Mouse (Mus musculus): Measurements from ENCODE around the gene Grn. TPM values are rescaled to one million over a fixed set of nuclear protein-coding genes. Genes with fewer than 3 reads are reported as not detected.
"Not testable (repeated sequence)": the region's sequence is repeated elsewhere in the genome, so short reads cannot be mapped to it uniquely, and the experiment has no call there.

The Grn gene
- polyA plus RNA-seq, 1 experiment from 2014 or later, result 95.4 TPM

- peak; percentile 83 for ATAC-seq
- H3K4me1 ChIP-seq (ENCODE audit: control insufficient read depth, insufficient read depth, low read depth, low read length), result peaks cover 22% of the 10 kb centered on the region
- peak overlapping the region; percentile 90 for H3K27ac ChIP-seq (ENCODE audit: low read depth, low read length)
- peak overlapping the region; percentile 90 for H3K4me3 ChIP-seq (ENCODE audit: low read length)
- WGBS, result 0% methylated on average over 52 of the region's 85 CpGs
- H3K36me3 ChIP-seq (ENCODE audit: control insufficient read depth, insufficient read depth, low read length), result peaks cover 21% of the 10 kb centered on the region
- no peaks in the 10 kb centered on the region for H3K9me3 ChIP-seq (ENCODE audit: control insufficient read depth, low read length)
- peak overlapping the region; percentile 96 for H3K9ac ChIP-seq (ENCODE audit: low read depth, low read length)
- peak overlapping the region; percentile 77 for H3K4me2 ChIP-seq (ENCODE audit: low read length)
- H3K27me3 ChIP-seq (replicated peaks; ENCODE audit: control insufficient read depth, insufficient read depth, low read length), result no peaks in the 10 kb centered on the region
These were observed 22.9 kb upstream of the Grn start for GRCm38 (mm10) chr11:102406900-102407833.

GRCm38 (mm10) chr11:102407834-102408215 is 22.3 kb upstream of the Grn start, which contains the start of gene Slc25a39:
TSS of gene Slc25a39 (minus strand) at chr11:102407946.
- under 1% methylated on average over 19 of the region's 19 CpGs for WGBS

GRCm38 (mm10) chr11:102408344-102408876 is 21.7 kb upstream of the Grn start:
- Histone ChIP-seq H3K27ac (ENCODE audit: low read depth, low read length) (peak overlapping the region; percentile 90), H3K4me2 (ENCODE audit: low read length) (peak overlapping the region; percentile 77), H3K36me3 (ENCODE audit: control insufficient read depth, insufficient read depth, low read length) (peaks cover 9% of the 10 kb centered on the region), H3K9me3 (ENCODE audit: control insufficient read depth, low read length) (no peaks in the 10 kb centered on the region), H3K9ac (ENCODE audit: low read depth, low read length) (no peak overlapping the region), H3K4me1 (ENCODE audit: control insufficient read depth, insufficient read depth, low read depth, low read length) (peaks cover 22% of the 10 kb centered on the region), H3K4me3 (ENCODE audit: low read length) (peak overlapping the region; percentile 90), H3K27me3 (replicated peaks; ENCODE audit: control insufficient read depth, insufficient read depth, low read length) (no peaks in the 10 kb centered on the region)
- peak; percentile 95 for ATAC-seq
- under 1% methylated on average over 32 of the region's 32 CpGs for WGBS

More at GRCm38 (mm10) chr11:102407834-102408215, 22.3 kb upstream of the Grn start, which contains the start of gene Slc25a39:
- peak within 1 kb of the TSS; percentile 90 for H3K27ac ChIP-seq (ENCODE audit: low read depth, low read length)
- peak within 1 kb of the TSS; percentile 96 for H3K9ac ChIP-seq (ENCODE audit: low read depth, low read length)
- H3K4me1 ChIP-seq (ENCODE audit: control insufficient read depth, insufficient read depth, low read depth, low read length), result peaks cover 22% of the 10 kb centered on the region
- H3K4me3 ChIP-seq (ENCODE audit: low read length), result peak within 1 kb of the TSS; percentile 90
- ATAC-seq, result no peak
- H3K36me3 ChIP-seq (ENCODE audit: control insufficient read depth, insufficient read depth, low read length), result peaks cover 15% of the 10 kb centered on the region
- H3K9me3 ChIP-seq (ENCODE audit: control insufficient read depth, low read length), result no peaks in the 10 kb centered on the region
- H3K27me3 ChIP-seq (replicated peaks; ENCODE audit: control insufficient read depth, insufficient read depth, low read length), result no peaks in the 10 kb centered on the region
- peak within 1 kb of the TSS; percentile 77 for H3K4me2 ChIP-seq (ENCODE audit: low read length)

- H3K4me3 ChIP-seq (ENCODE audit: low read length), result peak overlapping the region; percentile 90
- peaks cover 3% of the 10 kb centered on the region; the same call in 1 of the 2 replicates for H3K36me3 ChIP-seq (ENCODE audit: control insufficient read depth, insufficient read depth, low read length)
- no peak overlapping the region for H3K9ac ChIP-seq (ENCODE audit: low read depth, low read length)
- H3K4me2 ChIP-seq (ENCODE audit: low read length), result peak overlapping the region; percentile 77
- 44% methylated on average over 15 of the region's 15 CpGs for WGBS
- H3K27me3 ChIP-seq (replicated peaks; ENCODE audit: control insufficient read depth, insufficient read depth, low read length), result no peaks in the 10 kb centered on the region
- H3K27ac ChIP-seq (ENCODE audit: low read depth, low read length), result peak overlapping the region; percentile 13; the same call in 1 of the 2 replicates
- H3K9me3 ChIP-seq (ENCODE audit: control insufficient read depth, low read length), result no peaks in the 10 kb centered on the region
- no peak for ATAC-seq
- H3K4me1 ChIP-seq (ENCODE audit: control insufficient read depth, insufficient read depth, low read depth, low read length), result peaks cover 22% of the 10 kb centered on the region
These were observed 21.0 kb upstream of the Grn start for GRCm38 (mm10) chr11:102408888-102409794.

- Histone ChIP-seq H3K4me3 (ENCODE audit: low read length) (no peak overlapping the region), H3K27ac (ENCODE audit: low read depth, low read length) (no peak overlapping the region), H3K36me3 (ENCODE audit: control insufficient read depth, insufficient read depth, low read length) (no peaks in the 10 kb centered on the region), H3K4me1 (ENCODE audit: control insufficient read depth, insufficient read depth, low read depth, low read length) (peaks cover 19% of the 10 kb centered on the region), H3K9ac (ENCODE audit: low read depth, low read length) (no peak overlapping the region), H3K27me3 (replicated peaks; ENCODE audit: control insufficient read depth, insufficient read depth, low read length) (no peaks in the 10 kb centered on the region), H3K4me2 (ENCODE audit: low read length) (no peak overlapping the region), H3K9me3 (ENCODE audit: control insufficient read depth, low read length) (no peaks in the 10 kb centered on the region)
- WGBS, result 88% methylated on average over 3 of the region's 3 CpGs
- ATAC-seq, result no peak
These were observed 20.3 kb upstream of the Grn start for GRCm38 (mm10) chr11:102409795-102410330.

- not testable (repeated sequence) for ATAC-seq; H3K4me2 ChIP-seq (ENCODE audit: low read length); H3K9ac ChIP-seq (ENCODE audit: low read depth, low read length); H3K36me3 ChIP-seq (ENCODE audit: control insufficient read depth, insufficient read depth, low read length); H3K9me3 ChIP-seq (ENCODE audit: control insufficient read depth, low read length); H3K4me3 ChIP-seq (ENCODE audit: low read length); H3K27me3 ChIP-seq (replicated peaks; ENCODE audit: control insufficient read depth, insufficient read depth, low read length); H3K27ac ChIP-seq (ENCODE audit: low read depth, low read length)
- H3K4me1 ChIP-seq (ENCODE audit: control insufficient read depth, insufficient read depth, low read depth, low read length), result peaks cover 16% of the 10 kb centered on the region
- WGBS, result 86% methylated on average over 3 of the region's 3 CpGs
These were observed 19.8 kb upstream of the Grn start for GRCm38 (mm10) chr11:102410345-102410744.

- H3K4me1 ChIP-seq (ENCODE audit: control insufficient read depth, insufficient read depth, low read depth, low read length), result peaks cover 10% of the 10 kb centered on the region
- no peak overlapping the region for H3K9ac ChIP-seq (ENCODE audit: low read depth, low read length)
- H3K9me3 ChIP-seq (ENCODE audit: control insufficient read depth, low read length), result no peaks in the 10 kb centered on the region
- no peak overlapping the region for H3K27ac ChIP-seq (ENCODE audit: low read depth, low read length)
- WGBS, result 80% methylated on average over 3 of the region's 3 CpGs
- H3K27me3 ChIP-seq (replicated peaks; ENCODE audit: control insufficient read depth, insufficient read depth, low read length), result no peaks in the 10 kb centered on the region
- no peak for ATAC-seq
- no peak overlapping the region for H3K4me3 ChIP-seq (ENCODE audit: low read length)
- no peaks in the 10 kb centered on the region for H3K36me3 ChIP-seq (ENCODE audit: control insufficient read depth, insufficient read depth, low read length)
- no peak overlapping the region for H3K4me2 ChIP-seq (ENCODE audit: low read length)
These were observed 19.1 kb upstream of the Grn start for GRCm38 (mm10) chr11:102411061-102411460.

GRCm38 (mm10) chr11:102411704-102412103 is 18.4 kb upstream of the Grn start:
- Histone ChIP-seq H3K9me3 (ENCODE audit: control insufficient read depth, low read length) (no peaks in the 10 kb centered on the region), H3K4me2 (ENCODE audit: low read length) (no peak overlapping the region), H3K36me3 (ENCODE audit: control insufficient read depth, insufficient read depth, low read length) (no peaks in the 10 kb centered on the region), H3K4me1 (ENCODE audit: control insufficient read depth, insufficient read depth, low read depth, low read length) (peaks cover 3% of the 10 kb centered on the region), H3K9ac (ENCODE audit: low read depth, low read length) (no peak overlapping the region), H3K27ac (ENCODE audit: low read depth, low read length) (no peak overlapping the region), H3K4me3 (ENCODE audit: low read length) (no peak overlapping the region), H3K27me3 (replicated peaks; ENCODE audit: control insufficient read depth, insufficient read depth, low read length) (no peaks in the 10 kb centered on the region)
- ATAC-seq, result no peak
- WGBS, result 6% methylated on average over 11 of the region's 11 CpGs
